Comparison of ENCODE assay signal across 1 mouse cellular context in genomic region chr1:172147835-172148278, GRCm38 (mm10).
TF ChIP-seq lines count a peak whose summit lies in the region.

TSS of gene Dcaf8 (plus strand) at chr1:172148084.

TF ChIP-seq in CH12.LX, 34 proteins besides CTCF, POLR2A, EP300 and RAD21 (continued from another document):
- TF ChIP-seq CHD1 (IDR thresholded peaks at IDR 0.05; ENCODE audit: low read depth, low read length): no peak
- peak; percentile 98 for TF ChIP-seq TCF12 (IDR thresholded peaks at IDR 0.05; ENCODE audit: low read depth, low read length)
- no peak for TF ChIP-seq JUN (IDR thresholded peaks at IDR 0.05; ENCODE audit: insufficient read depth, low read depth, low read length)
- TF ChIP-seq IRF4 (IDR thresholded peaks at IDR 0.05; ENCODE audit: low read depth, low read length): peak; percentile 54; the same call in 1 of the 2 replicates
- TF ChIP-seq ZNF384 (IDR thresholded peaks at IDR 0.05; ENCODE audit: low read depth, low read length): no peak
- no peak for TF ChIP-seq MXI1 (IDR thresholded peaks at IDR 0.05; ENCODE audit: low read depth, low read length)
- TF ChIP-seq ZKSCAN1 (IDR thresholded peaks at IDR 0.05; ENCODE audit: borderline replicate concordance, low read depth, low read length): no peak
- peak; percentile 87 for TF ChIP-seq HCFC1 (IDR thresholded peaks at IDR 0.05; ENCODE audit: low read depth, low read length)
- no peak for TF ChIP-seq USF1 (IDR thresholded peaks at IDR 0.05; ENCODE audit: low read depth, low read length)
- TF ChIP-seq CHD2 (IDR thresholded peaks at IDR 0.05; ENCODE audit: low read length): peak; percentile 96
- TF ChIP-seq NRF1 (IDR thresholded peaks at IDR 0.05; ENCODE audit: low read depth, low read length): peak; percentile 97
- TF ChIP-seq GABPA (IDR thresholded peaks at IDR 0.05; ENCODE audit: insufficient replicate concordance, low read depth, low read length): no peak
